Mouse (Mus musculus): ENCODE results near the gene Gtpbp1. TPM values are rescaled to one million over a fixed set of nuclear protein-coding genes. Genes with fewer than 3 reads are reported as not detected.

The Gtpbp1 gene
- polyA plus RNA-seq, 1 experiment from 2014 or later = 37.9 TPM

GRCm38 (mm10) chr15:79733640-79734039 lies 43.0 kb downstream of the Gtpbp1 start:
- TF ChIP-seq CTCF (IDR thresholded peaks at IDR 0.05; ENCODE audit: low read depth) = no peak
- no peaks in the 10 kb centered on the region for H3K9me3 ChIP-seq (ENCODE audit: low read depth, low read length)
- H3K4me2 ChIP-seq = no peak overlapping the region
- peaks cover 82% of the 10 kb centered on the region for H3K36me3 ChIP-seq (ENCODE audit: insufficient read depth)
- no peaks in the 10 kb centered on the region for H3K27me3 ChIP-seq (ENCODE audit: insufficient read depth, low read length)
- H3K9ac ChIP-seq = no peak overlapping the region
- no peak overlapping the region for H3K27ac ChIP-seq (ENCODE audit: low read depth)
- no peaks in the 10 kb centered on the region for H3K4me1 ChIP-seq (ENCODE audit: insufficient read depth)
- WGBS = 68% methylated on average over 4 of the region's 4 CpGs
- ATAC-seq (ENCODE audit: insufficient read depth) = no peak
- DNase-seq = no peak
- H3K4me3 ChIP-seq (ENCODE audit: low read depth, low read length) = no peak overlapping the region

GRCm38 (mm10) chr15:79734311-79734710 lies 43.7 kb downstream of the Gtpbp1 start:
- ATAC-seq (ENCODE audit: insufficient read depth) (no peak), DNase-seq (no peak)
- no peak for TF ChIP-seq CTCF (IDR thresholded peaks at IDR 0.05; ENCODE audit: low read depth)
- H3K36me3 ChIP-seq (ENCODE audit: insufficient read depth) = peaks cover 82% of the 10 kb centered on the region
- WGBS = 79% methylated on average over 8 of the region's 8 CpGs
- H3K9me3 ChIP-seq (ENCODE audit: low read depth, low read length) = no peaks in the 10 kb centered on the region
- H3K4me2 ChIP-seq = no peak overlapping the region
- H3K4me1 ChIP-seq (ENCODE audit: insufficient read depth) = no peaks in the 10 kb centered on the region
- no peak overlapping the region for H3K27ac ChIP-seq (ENCODE audit: low read depth)
- H3K27me3 ChIP-seq (ENCODE audit: insufficient read depth, low read length) = no peaks in the 10 kb centered on the region
- no peak overlapping the region for H3K9ac ChIP-seq
- H3K4me3 ChIP-seq (ENCODE audit: low read depth, low read length) = no peak overlapping the region

GRCm38 (mm10) chr15:79740739-79741138 lies 50.1 kb downstream of the Gtpbp1 start:
- peaks cover 11% of the 10 kb centered on the region for H3K4me1 ChIP-seq (ENCODE audit: insufficient read depth)
- H3K27me3 ChIP-seq (ENCODE audit: insufficient read depth, low read length) = no peaks in the 10 kb centered on the region
- H3K9me3 ChIP-seq (ENCODE audit: low read depth, low read length) = no peaks in the 10 kb centered on the region
- no peak overlapping the region for H3K27ac ChIP-seq (ENCODE audit: low read depth)
- peak overlapping the region; percentile 75 for H3K4me2 ChIP-seq
- no peak for DNase-seq
- 53% methylated on average over 3 of the region's 3 CpGs for WGBS
- peak overlapping the region; percentile 98 for H3K4me3 ChIP-seq (ENCODE audit: low read depth, low read length)
- TF ChIP-seq CTCF (IDR thresholded peaks at IDR 0.05; ENCODE audit: low read depth) = no peak
- peak overlapping the region; percentile 90; the same call in 1 of the 2 replicates for H3K9ac ChIP-seq
- H3K36me3 ChIP-seq (ENCODE audit: insufficient read depth) = peaks cover 37% of the 10 kb centered on the region
- no peak for ATAC-seq (ENCODE audit: insufficient read depth)

GRCm38 (mm10) chr15:79741173-79741858 lies 50.7 kb downstream of the Gtpbp1 start:
- Histone ChIP-seq H3K4me1 (ENCODE audit: insufficient read depth) (peaks cover 11% of the 10 kb centered on the region), H3K4me2 (peak overlapping the region; percentile 75), H3K4me3 (ENCODE audit: low read depth, low read length) (peak overlapping the region; percentile 98), H3K27ac (ENCODE audit: low read depth) (peak overlapping the region; percentile 64), H3K27me3 (ENCODE audit: insufficient read depth, low read length) (no peaks in the 10 kb centered on the region), H3K36me3 (ENCODE audit: insufficient read depth) (peaks cover 34% of the 10 kb centered on the region), H3K9ac (peak overlapping the region; percentile 90), H3K9me3 (ENCODE audit: low read depth, low read length) (no peaks in the 10 kb centered on the region)
- 10% methylated on average over 14 of the region's 14 CpGs for WGBS
- no peak for ATAC-seq (ENCODE audit: insufficient read depth)
- no peak for TF ChIP-seq CTCF (IDR thresholded peaks at IDR 0.05; ENCODE audit: low read depth)
- peak; percentile 23 for DNase-seq

GRCm38 (mm10) chr15:79741921-79742705 lies 51.5 kb downstream of the Gtpbp1 start, which contains the start of gene Sun2:
TSS of gene Sun2 (minus strand) at chr15:79742536.
- TF ChIP-seq CTCF (IDR thresholded peaks at IDR 0.05; ENCODE audit: low read depth) = no peak
- Histone ChIP-seq H3K4me2 (peak within 1 kb of the TSS; percentile 75), H3K9me3 (ENCODE audit: low read depth, low read length) (no peaks in the 10 kb centered on the region), H3K36me3 (ENCODE audit: insufficient read depth) (peaks cover 26% of the 10 kb centered on the region), H3K27me3 (ENCODE audit: insufficient read depth, low read length) (no peaks in the 10 kb centered on the region), H3K9ac (peak within 1 kb of the TSS; percentile 90), H3K4me3 (ENCODE audit: low read depth, low read length) (peak within 1 kb of the TSS; percentile 98), H3K27ac (ENCODE audit: low read depth) (peak within 1 kb of the TSS; percentile 64), H3K4me1 (ENCODE audit: insufficient read depth) (peaks cover 11% of the 10 kb centered on the region)
- WGBS = under 1% methylated on average over 93 of the region's 93 CpGs
- peak; percentile 92 for DNase-seq
- peak; percentile 93 for ATAC-seq (ENCODE audit: insufficient read depth)

- Histone ChIP-seq H3K4me3 (ENCODE audit: low read depth, low read length) (peak overlapping the region; percentile 98), H3K4me2 (peak overlapping the region; percentile 75), H3K36me3 (ENCODE audit: insufficient read depth) (peaks cover 21% of the 10 kb centered on the region), H3K27me3 (ENCODE audit: insufficient read depth, low read length) (no peaks in the 10 kb centered on the region), H3K9me3 (ENCODE audit: low read depth, low read length) (no peaks in the 10 kb centered on the region), H3K9ac (peak overlapping the region; percentile 90), H3K27ac (ENCODE audit: low read depth) (peak overlapping the region; percentile 64; the same call in 1 of the 2 replicates), H3K4me1 (ENCODE audit: insufficient read depth) (peaks cover 11% of the 10 kb centered on the region)
- WGBS = under 1% methylated on average over 23 of the region's 23 CpGs
- DNase-seq (no peak), ATAC-seq (ENCODE audit: insufficient read depth) (no peak)
- no peak for TF ChIP-seq CTCF (IDR thresholded peaks at IDR 0.05; ENCODE audit: low read depth)
Observed at GRCm38 (mm10) chr15:79742706-79743023, 52.0 kb downstream of the Gtpbp1 start.

- Histone ChIP-seq H3K4me3 (ENCODE audit: low read depth, low read length) (no peak overlapping the region), H3K27me3 (ENCODE audit: insufficient read depth, low read length) (no peaks in the 10 kb centered on the region), H3K9me3 (ENCODE audit: low read depth, low read length) (no peaks in the 10 kb centered on the region), H3K27ac (ENCODE audit: low read depth) (no peak overlapping the region), H3K9ac (no peak overlapping the region), H3K36me3 (ENCODE audit: insufficient read depth) (peaks cover 7% of the 10 kb centered on the region), H3K4me1 (ENCODE audit: insufficient read depth) (peaks cover 11% of the 10 kb centered on the region), H3K4me2 (no peak overlapping the region)
- TF ChIP-seq CTCF (IDR thresholded peaks at IDR 0.05; ENCODE audit: low read depth) = no peak
- DNase-seq = no peak
- no peak for ATAC-seq (ENCODE audit: insufficient read depth)
- WGBS = 94% methylated on average over 11 of the region's 11 CpGs
Observed at GRCm38 (mm10) chr15:79744001-79744400, 53.4 kb downstream of the Gtpbp1 start.
